Mouse (Mus musculus) CH12.LX (cell line): ENCODE measurements at regions not wholly inside any gene's neighbourhood (a gene's known extent, or its start where the extent isn't known, plus 50 kb on each side); places are given as distances from the start of the nearest gene placed in this dataset.

Experiments
- DNase-seq: peaks from one replicate; pipeline ENCODE4 v3.0.0-alpha.2; 2013; ENCODE audit errors: extremely low read depth
- H3K27ac ChIP-seq: 2 replicates; pipeline ENCODE4 v1.5.1; 2012; ENCODE audit warnings: low read depth, mild to moderate bottlenecking, control low read depth, moderate library complexity; ENCODE audit not compliant: insufficient read depth
- H3K27me3 ChIP-seq: replicated peaks from 2 replicates; pipeline ENCODE3; 2012; ENCODE audit warnings: inconsistent platforms
- H3K36me3 ChIP-seq, 2 experiments: replicated peaks in 1 of 2; 2 replicates each; pipeline versions ENCODE3 to v1.6.1; 2012; ENCODE audit warnings: inconsistent platforms in 1 of 2, low read length in 1 of 2, mild to moderate bottlenecking in 1 of 2, mixed read lengths in 1 of 2, moderate library complexity in 1 of 2; ENCODE audit not compliant: control insufficient read depth in 1 of 2, insufficient read depth in 1 of 2
- H3K4me1 ChIP-seq, 2 experiments: 2 replicates each; pipeline ENCODE4 v1.6.1; 2012; ENCODE audit warnings: inconsistent platforms in 1 of 2, moderate library complexity in 1 of 2; ENCODE audit not compliant: insufficient read depth in 2 of 2, control insufficient read depth in 1 of 2
- H3K4me2 ChIP-seq: 2 replicates; pipeline ENCODE4 v1.6.1; 2012; ENCODE audit warnings: low read depth, mild to moderate bottlenecking, control low read depth; ENCODE audit not compliant: poor library complexity, insufficient read depth, severe bottlenecking
- H3K4me3 ChIP-seq, 3 experiments: fragments of 150-350 bp in 1 of 3; sonication (generic) in 1 of 3; replicated peaks in 1 of 3; 2 replicates each; pipeline versions ENCODE3 to v1.5.1; 2011 to 2012; ENCODE audit warnings: low read depth in 2 of 3, low read length in 2 of 3, mild to moderate bottlenecking in 2 of 3, moderate library complexity in 2 of 3, control low read depth in 1 of 3, improper control_type of control experiment in 1 of 3, inconsistent platforms in 1 of 3, mixed read lengths in 1 of 3; ENCODE audit not compliant: poor library complexity in 1 of 3
- H3K79me2 ChIP-seq: replicated peaks from 2 replicates; pipeline ENCODE4 v1.6.1; 2012; ENCODE audit warnings: mild to moderate bottlenecking, moderate library complexity; ENCODE audit not compliant: control insufficient read depth, poor library complexity, insufficient read depth, severe bottlenecking; ENCODE audit errors: extremely low read depth
- H3K9ac ChIP-seq: 2 replicates; pipeline ENCODE4 v1.6.1; 2012; ENCODE audit warnings: low read depth, mild to moderate bottlenecking, control low read depth, moderate library complexity; ENCODE audit not compliant: insufficient read depth
- H3K9me3 ChIP-seq: replicated peaks from 2 replicates; pipeline ENCODE3; 2012; ENCODE audit warnings: low read length, inconsistent platforms, mixed read lengths
- CHD2 ChIP-seq: IDR thresholded peaks from 2 replicates; pipeline ENCODE4 v1.6.1; 2011; ENCODE audit warnings: low read length, improper control_type of control experiment
- CTCF ChIP-seq, 2 experiments: IDR thresholded peaks in 1 of 2; conservative IDR thresholded peaks in 1 of 2; 2 replicates each; pipeline ENCODE4 v1.5.1; 2011 to 2012; ENCODE audit warnings: low read depth in 2 of 2, low read length in 2 of 2, improper control_type of control experiment in 1 of 2, inconsistent platforms in 1 of 2, mild to moderate bottlenecking in 1 of 2, moderate library complexity in 1 of 2
- E2F4 ChIP-seq: IDR thresholded peaks from 2 replicates; pipeline ENCODE4 v1.6.1; 2011; ENCODE audit warnings: low read depth, low read length, improper control_type of control experiment; ENCODE audit not compliant: insufficient replicate concordance
- ELF1 ChIP-seq: IDR thresholded peaks from 2 replicates; pipeline ENCODE4 v1.6.1; 2014; ENCODE audit warnings: low read depth, mild to moderate bottlenecking, inconsistent platforms, low read length, improper control_type of control experiment
- ETS1 ChIP-seq: conservative IDR thresholded peaks from 2 replicates; pipeline ENCODE4 v1.6.1; 2012; ENCODE audit warnings: low read depth, mild to moderate bottlenecking, inconsistent platforms, low read length, improper control_type of control experiment, moderate library complexity
- HCFC1 ChIP-seq: IDR thresholded peaks from 2 replicates; pipeline ENCODE4 v1.6.1; 2012; ENCODE audit warnings: low read depth, mild to moderate bottlenecking, inconsistent platforms, low read length, improper control_type of control experiment
- IRF4 ChIP-seq: IDR thresholded peaks from 2 replicates; pipeline ENCODE4 v1.6.1; 2014; ENCODE audit warnings: low read depth, mild to moderate bottlenecking, inconsistent platforms, low read length, improper control_type of control experiment
- KAT2A ChIP-seq: IDR thresholded peaks from 2 replicates; pipeline ENCODE4 v1.6.1; 2012; ENCODE audit warnings: low read length, improper control_type of control experiment, inconsistent platforms; ENCODE audit not compliant: insufficient replicate concordance
- MAFK ChIP-seq: IDR thresholded peaks from 2 replicates; pipeline ENCODE4 v1.6.1; 2011; ENCODE audit warnings: low read length, improper control_type of control experiment; ENCODE audit not compliant: insufficient replicate concordance
- MEF2A ChIP-seq: IDR thresholded peaks from 2 replicates; pipeline ENCODE4 v1.6.1; 2014; ENCODE audit warnings: low read depth, mild to moderate bottlenecking, inconsistent platforms, low read length, improper control_type of control experiment, borderline replicate concordance
- MXI1 ChIP-seq: IDR thresholded peaks from 2 replicates; pipeline ENCODE4 v1.6.1; 2011; ENCODE audit warnings: mild to moderate bottlenecking, low read depth, low read length, improper control_type of control experiment
- MYC ChIP-seq: IDR thresholded peaks from 2 replicates; pipeline ENCODE4 v1.6.1; 2011; ENCODE audit warnings: low read depth, mild to moderate bottlenecking, improper control_type of control experiment, low read length
- NRF1 ChIP-seq: IDR thresholded peaks from 2 replicates; pipeline ENCODE4 v1.6.1; 2014; ENCODE audit warnings: low read depth, mild to moderate bottlenecking, inconsistent platforms, low read length, improper control_type of control experiment, moderate library complexity
- PAX5 ChIP-seq: IDR thresholded peaks from 2 replicates; pipeline ENCODE4 v1.6.1; 2012; ENCODE audit warnings: low read length, inconsistent platforms, mixed read lengths
- POLR2A ChIP-seq: IDR thresholded peaks from 2 replicates; pipeline ENCODE4 v1.6.1; 2011; ENCODE audit warnings: low read depth, mild to moderate bottlenecking, improper control_type of control experiment, low read length
- POLR2AphosphoS2 ChIP-seq: IDR thresholded peaks from 2 replicates; pipeline ENCODE4 v1.6.1; 2011; ENCODE audit warnings: low read depth, low read length, improper control_type of control experiment
- RAD21 ChIP-seq: IDR thresholded peaks from 2 replicates; pipeline ENCODE4 v1.6.1; 2011; ENCODE audit warnings: low read depth, mild to moderate bottlenecking, low read length, improper control_type of control experiment, moderate library complexity
- RCOR1 ChIP-seq: conservative IDR thresholded peaks from 2 replicates; pipeline ENCODE4 v1.6.1; 2012; ENCODE audit warnings: low read depth, mild to moderate bottlenecking, inconsistent platforms, low read length, improper control_type of control experiment
- SMC3 ChIP-seq: IDR thresholded peaks from 2 replicates; pipeline ENCODE4 v1.6.1; 2011; ENCODE audit warnings: low read depth, low read length, improper control_type of control experiment
- TBP ChIP-seq: conservative IDR thresholded peaks from 2 replicates; pipeline ENCODE4 v1.6.1; 2011; ENCODE audit warnings: low read depth, low read length, improper control_type of control experiment
- ZC3H11A ChIP-seq: IDR thresholded peaks from 2 replicates; pipeline ENCODE4 v1.6.1; 2012; ENCODE audit warnings: low read depth, mild to moderate bottlenecking, inconsistent platforms, low read length, improper control_type of control experiment
- ZKSCAN1 ChIP-seq: IDR thresholded peaks from 2 replicates; pipeline ENCODE4 v1.6.1; 2012; ENCODE audit warnings: low read depth, inconsistent platforms, low read length, improper control_type of control experiment, borderline replicate concordance
- ZMIZ1 ChIP-seq: IDR thresholded peaks from 2 replicates; pipeline ENCODE4 v1.6.1; 2012; ENCODE audit warnings: low read depth, mild to moderate bottlenecking, inconsistent platforms, low read length, improper control_type of control experiment
- dilution Hi-C: fragments of 300-500 bp; cut with MboI; formaldehyde crosslinking; loops from 2 replicates; pipeline ENCODE4 v1.14.3; 2020; ENCODE audit warnings: low sequenced_read_pairs; ENCODE audit not compliant: extremely low pct_unique_long_range_greater_than_20kb, extremely low pct_ligation_motif_present
- in situ Hi-C: fragments of 300-500 bp; cut with MboI; formaldehyde crosslinking; loops from 3 replicates; pipeline ENCODE4 v1.14.3; 2019; ENCODE audit warnings: low sequenced_read_pairs, low pct_ligation_motif_present, low pct_unique_long_range_greater_than_20kb, mixed read lengths

- in situ Hi-C loops = no loop called here
- no peak for DNase-seq
These were observed 86.4 kb upstream of the Mgmt start for GRCm38 (mm10) chr7:136807968-136808367.

GRCm38 (mm10) chr7:136809576-136809975, 84.8 kb upstream of the Mgmt start:
- Histone ChIP-seq H3K79me2 (no peaks in the 10 kb centered on the region), H3K4me1 (no peaks in the 10 kb centered on the region)

More at GRCm38 (mm10) chr7:136807968-136808367, 86.4 kb upstream of the Mgmt start:
- peaks cover 1% of the 10 kb centered on the region for H3K27me3 ChIP-seq
- TF ChIP-seq HCFC1 = no peak
- peak; percentile 10 to 27; a peak in 2 of 4 replicates for TF ChIP-seq CTCF (conservative IDR thresholded peaks at IDR 0.05 in 1 of 2, IDR thresholded peaks at IDR 0.05 in 1 of 2; ENCODE audit: low read depth in 2 of 2, low read length in 2 of 2)
- no peak for TF ChIP-seq POLR2AphosphoS2
- TF ChIP-seq KAT2A = no peak
- TF ChIP-seq RAD21 = peak; percentile 0
- no peak for TF ChIP-seq ZMIZ1
- no peak for TF ChIP-seq MYC
- TF ChIP-seq PAX5 = no peak
- no peak for TF ChIP-seq E2F4
- no peak for TF ChIP-seq ETS1
- TF ChIP-seq, all 38 proteins: peak for 2
- Histone ChIP-seq H3K4me2 (no peak overlapping the region), H3K4me1 (no peaks in the 10 kb centered on the region), H3K36me3 (no peaks in the 10 kb centered on the region), H3K9me3 (peaks cover 3% of the 10 kb centered on the region), H3K9ac (no peak overlapping the region), H3K4me3 (no peak overlapping the region), H3K79me2 (no peaks in the 10 kb centered on the region), H3K27ac (no peak overlapping the region)
- dilution Hi-C loops = no loop called here

More at GRCm38 (mm10) chr7:136809576-136809975, 84.8 kb upstream of the Mgmt start:
- in situ Hi-C loops (no loop called here), dilution Hi-C loops (no loop called here)
- peaks cover 1% of the 10 kb centered on the region for H3K27me3 ChIP-seq
- no peak overlapping the region for H3K4me3 ChIP-seq
- H3K4me2 ChIP-seq = no peak overlapping the region
- H3K9ac ChIP-seq = no peak overlapping the region
- no peak for DNase-seq
- H3K9me3 ChIP-seq = peaks cover 3% of the 10 kb centered on the region
- TF ChIP-seq MXI1 (no peak), ELF1 (no peak), NRF1 (no peak), CTCF (conservative IDR thresholded peaks at IDR 0.05 in 1 of 2, IDR thresholded peaks at IDR 0.05 in 1 of 2; ENCODE audit: low read depth in 2 of 2, low read length in 2 of 2) (no peak), CHD2 (no peak), RCOR1 (no peak), POLR2A (no peak), ZKSCAN1 (no peak), TBP (no peak), SMC3 (no peak), ZC3H11A (no peak), MAFK (no peak), E2F4 (no peak), IRF4 (no peak), MEF2A (no peak)
- no peak overlapping the region for H3K27ac ChIP-seq
- no peaks in the 10 kb centered on the region for H3K36me3 ChIP-seq
